ENCODE assay signal across 8 mouse cellular contexts in genomic region chr16:96610806-96611205, GRCm38 (mm10).
DNase-seq lines count a peak whose midpoint lies in the region; ATAC-seq lines count a peak whose summit lies in the region.

No protein-coding gene starts in this region.

- peak; percentile 30 for DNase-seq in gastrocnemius, postnatal 10 days
- no peak for DNase-seq in gastrocnemius, adult 8-10 months (ENCODE audit: low spot score in 2 of 2)
- DNase-seq in urinary bladder, postnatal 25 days (ENCODE audit: low spot score): peak; percentile 14
- no peak for DNase-seq in urinary bladder, postnatal 10 days (ENCODE audit: low spot score)
- DNase-seq in forelimb bud, embryonic 11.5 days (ENCODE audit: low read depth, low spot score): peak; percentile 51
- peak; percentile 74 for DNase-seq in layer of hippocampus, adult 9-10 months (ENCODE audit: low spot score)
- peak; percentile 57 for DNase-seq in mesoderm, embryonic 11.5 days (ENCODE audit: low read depth, low spot score)

- no peak for ATAC-seq in activated CD4-positive, CD25-positive, alpha-beta regulatory T cell, adult 4 months

Comparison
In these comparisons a context has a peak if more than half of its experiments do, and no peak if none do; other contexts are left out.
1. DNase-seq: peak in gastrocnemius, postnatal 10 days (single experiment), urinary bladder, postnatal 25 days (single experiment), forelimb bud, embryonic 11.5 days (single experiment), layer of hippocampus, adult 9-10 months (single experiment) and mesoderm, embryonic 11.5 days (single experiment); none in gastrocnemius, adult 8-10 months (0 of 2) and urinary bladder, postnatal 10 days (single experiment).